Mouse (Mus musculus) spleen, adult 2 months (tissue): ENCODE data around the gene Gm43720.

Experiments
- CTCF ChIP-seq: fragments of 200-500 bp; IDR thresholded peaks from 2 replicates; pipeline ENCODE4 v1.5.1; 2011; ENCODE audit warnings: mild to moderate bottlenecking, inconsistent platforms; ENCODE audit not compliant: insufficient read depth, insufficient read length, insufficient replicate concordance; ENCODE audit errors: extremely low read depth
- POLR2A ChIP-seq: fragments of 200-500 bp; IDR thresholded peaks from 2 replicates; pipeline ENCODE4 v1.6.1; 2011; ENCODE audit warnings: low read depth, low read length, inconsistent platforms

DNA sequence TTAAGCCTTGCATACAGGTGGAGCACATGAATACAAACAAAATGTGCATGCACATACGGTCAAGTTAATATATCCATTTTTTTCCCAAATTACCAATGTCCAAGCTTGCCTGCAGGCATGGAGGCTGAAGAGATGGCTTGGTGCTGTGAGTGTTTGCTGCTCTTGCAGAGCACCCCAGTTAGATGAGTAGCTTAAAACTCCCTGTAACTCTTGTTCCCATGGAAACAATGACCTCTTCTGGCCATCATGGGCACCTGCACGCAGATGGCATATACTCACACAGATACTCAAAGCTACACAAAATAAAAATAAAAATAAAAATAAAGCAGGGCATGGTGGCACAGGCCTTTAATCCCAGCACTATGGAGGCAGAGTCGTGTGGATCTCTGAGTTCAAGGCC, 26.7 kb downstream of the Gm43720 start:
- TF ChIP-seq CTCF (no peak), POLR2A (no peak)
